Mouse (Mus musculus) adrenal gland, postnatal 14 days (tissue): ENCODE data around the gene Phldb2. TPM values are rescaled to one million over a fixed set of nuclear protein-coding genes. Genes with fewer than 3 reads are reported as not detected.
A peak's percentile ranks its signal among the peaks of the same experiment; 100 is the strongest.

Experiments
- DNase-seq: peaks from one replicate; pipeline ENCODE4 v3.0.0; 2021; ENCODE audit warnings: mixed read lengths
- total RNA-seq: library from RNA; stranded (reverse); gene quantifications from 2 replicates; pipeline ENCODE4 v1.2.3, GENCODE M21; 2021

Phldb2 gene
- total RNA-seq, 1 experiment from 2014 or later = 32.7 TPM

- DNase-seq = no peak
Measured at GRCm38 (mm10) chr16:45952035-45952434, 1.4 kb downstream of the Phldb2 start.

- DNase-seq = no peak
Measured at GRCm38 (mm10) chr16:45946335-45946734, 7.1 kb downstream of the Phldb2 start.

GRCm38 (mm10) chr16:45945649-45946048, 7.7 kb downstream of the Phldb2 start:
- DNase-seq = no peak

GRCm38 (mm10) chr16:45945174-45945631, 8.2 kb downstream of the Phldb2 start:
- no peak for DNase-seq

- DNase-seq = no peak
Measured at GRCm38 (mm10) chr16:45942169-45942891, 11.1 kb downstream of the Phldb2 start.

GRCm38 (mm10) chr16:45940701-45941100, 12.7 kb downstream of the Phldb2 start:
- DNase-seq = no peak

GRCm38 (mm10) chr16:45939436-45939835, 14.0 kb downstream of the Phldb2 start:
- no peak for DNase-seq

GRCm38 (mm10) chr16:45937381-45937780, 16.0 kb downstream of the Phldb2 start:
- DNase-seq = no peak

DNA sequence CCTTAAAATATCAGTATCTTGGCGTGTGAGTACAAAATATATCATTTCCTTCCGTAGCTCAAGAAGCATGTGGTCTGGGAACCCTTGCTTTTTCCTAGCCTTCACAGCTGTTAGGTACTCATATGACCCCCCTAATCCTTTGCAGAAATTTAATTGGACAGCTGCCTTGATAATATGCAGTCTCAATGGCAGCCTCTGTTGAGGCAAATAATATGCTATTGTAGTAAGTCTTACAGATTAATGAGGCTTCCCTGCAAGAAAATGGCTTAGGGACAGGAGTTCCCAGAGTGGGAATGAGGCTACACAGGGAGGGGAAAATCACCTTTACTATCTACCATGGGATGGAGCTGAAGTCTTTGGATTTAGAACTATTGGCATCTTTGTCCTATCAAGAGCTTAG, 16.9 kb downstream of the Phldb2 start:
- DNase-seq = no peak

- no peak for DNase-seq
Measured at GRCm38 (mm10) chr16:45935956-45936483, 17.4 kb downstream of the Phldb2 start.

GRCm38 (mm10) chr16:45934721-45935407, 18.5 kb downstream of the Phldb2 start:
- no peak for DNase-seq

- no peak for DNase-seq
Measured at GRCm38 (mm10) chr16:45930308-45930707, 23.1 kb downstream of the Phldb2 start.

GRCm38 (mm10) chr16:45928090-45928489, 25.3 kb downstream of the Phldb2 start:
- no peak for DNase-seq

DNA sequence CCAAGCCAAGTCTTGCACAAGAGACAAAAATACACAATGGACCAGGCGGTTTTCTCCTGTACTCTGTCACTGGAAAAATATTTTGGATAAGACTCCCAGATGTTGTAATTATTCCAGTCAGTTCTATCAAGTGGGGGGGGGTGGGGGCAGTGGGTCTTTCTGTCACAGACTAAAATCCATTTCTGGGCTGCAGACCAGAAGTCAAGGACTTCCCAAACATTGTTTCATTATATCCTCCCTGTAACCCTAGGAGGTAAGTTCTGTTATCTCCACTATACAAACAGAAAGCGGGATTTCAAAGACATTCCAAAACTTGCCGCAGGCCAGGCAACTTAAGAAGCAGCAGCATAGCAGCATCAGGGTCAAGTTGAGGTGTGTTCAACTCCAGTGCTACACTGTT, 25.8 kb downstream of the Phldb2 start:
- no peak for DNase-seq

DNA sequence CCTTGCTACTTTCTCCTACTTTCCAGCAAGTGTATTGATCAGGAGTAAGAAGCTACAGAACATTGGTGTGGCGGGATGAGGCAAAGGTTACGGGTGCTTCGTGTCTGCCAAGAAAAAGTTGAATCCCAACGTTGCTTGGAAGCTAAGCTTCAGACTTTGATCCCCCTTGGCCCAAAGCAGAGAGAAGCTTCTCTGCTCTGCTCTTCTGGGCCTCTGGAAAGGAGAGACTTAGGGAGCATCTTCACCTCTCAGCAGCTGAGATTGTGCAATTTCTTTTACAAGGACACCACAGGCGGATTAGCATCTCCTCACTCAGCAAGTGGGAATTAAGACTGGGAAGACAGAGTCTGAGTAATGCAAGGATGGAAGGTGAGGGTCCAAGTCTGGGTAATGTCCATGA, 26.5 kb downstream of the Phldb2 start:
- DNase-seq = no peak

DNA sequence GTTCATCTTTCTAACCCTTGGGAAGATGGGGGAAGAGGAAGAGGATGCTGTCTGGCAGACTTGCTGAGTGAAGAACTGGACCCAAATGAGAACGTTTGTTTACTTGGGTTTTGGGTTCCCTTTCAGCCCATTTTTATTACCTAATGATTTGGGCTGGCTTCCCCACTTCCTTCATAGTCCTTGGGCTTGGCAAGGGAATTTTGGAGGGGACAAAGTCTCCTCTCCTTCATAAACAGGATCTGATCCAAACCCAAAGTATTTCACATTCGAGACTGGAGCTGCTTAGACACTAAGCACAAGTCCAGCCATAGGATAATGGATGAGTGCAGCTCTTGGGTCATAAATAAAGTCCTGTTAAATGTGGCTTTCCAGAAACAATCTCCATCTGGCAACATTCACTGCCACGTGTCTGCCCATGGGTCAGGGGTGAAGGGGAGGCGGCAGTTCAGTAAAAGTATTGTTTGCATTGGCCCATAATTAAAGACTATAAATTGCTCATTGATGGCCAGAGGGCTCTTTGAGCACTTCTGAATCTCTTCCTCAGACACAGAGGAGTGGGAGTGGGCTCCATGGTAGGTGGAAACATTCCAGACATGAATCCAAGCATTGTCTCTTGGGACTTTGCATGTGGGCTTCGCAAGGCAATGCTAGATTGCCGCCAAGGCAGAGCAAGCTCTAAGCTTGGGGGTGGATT, 29.5 kb downstream of the Phldb2 start:
- DNase-seq = no peak

DNA sequence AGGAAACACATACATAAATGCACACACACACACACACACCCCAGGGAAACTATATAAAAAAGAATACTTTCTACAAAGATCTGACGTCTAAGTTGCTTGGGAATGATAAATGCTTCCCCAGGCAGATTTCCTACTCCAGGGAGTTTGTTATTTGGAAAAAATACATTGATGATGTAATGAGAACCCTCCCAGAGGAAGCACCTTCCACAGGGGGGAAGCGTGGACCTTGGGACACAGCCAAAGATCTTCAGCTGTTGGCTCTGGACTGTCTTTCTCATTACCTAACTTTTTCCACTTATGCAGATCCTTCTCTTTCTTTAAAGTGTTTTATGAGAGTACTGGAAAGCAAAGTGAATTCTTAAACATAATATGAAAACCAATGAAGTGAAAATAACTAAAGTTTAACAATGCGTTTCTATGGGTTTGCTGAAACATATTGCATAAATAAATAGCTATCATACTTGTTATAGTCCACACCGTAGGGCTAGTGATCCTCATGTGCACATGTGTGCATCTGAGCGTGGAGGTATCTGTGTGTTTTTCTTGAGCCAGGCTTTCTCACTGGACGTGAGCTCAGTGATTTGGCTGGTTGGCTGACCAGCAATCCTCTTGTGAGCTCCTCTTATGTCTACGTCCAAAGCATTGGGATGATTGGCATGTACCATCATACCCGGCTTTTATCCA, 30.7 kb downstream of the Phldb2 start:
- peak; percentile 45 for DNase-seq

GRCm38 (mm10) chr16:45919572-45919971, 33.8 kb downstream of the Phldb2 start:
- no peak for DNase-seq

GRCm38 (mm10) chr16:45903595-45903994, 49.8 kb downstream of the Phldb2 start:
- DNase-seq = no peak

DNA sequence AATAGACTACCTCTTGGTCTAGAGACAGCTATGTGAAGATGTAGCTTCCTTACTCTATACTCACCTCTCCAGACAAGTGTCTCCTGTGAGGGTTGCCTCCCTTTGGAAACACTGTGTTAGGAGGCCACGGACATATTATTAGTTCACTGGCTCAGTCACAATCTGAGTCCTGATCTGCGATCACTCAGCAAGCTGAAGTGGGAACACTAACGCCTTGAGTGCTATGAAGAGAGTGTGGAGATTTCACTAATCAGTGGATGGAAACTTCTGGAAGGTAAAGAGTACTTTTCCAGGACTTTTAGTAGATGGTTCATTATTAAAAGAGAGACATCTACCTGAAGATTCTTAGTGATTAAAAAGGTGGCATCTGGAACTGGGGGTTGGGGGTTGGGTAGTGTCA, 54.9 kb downstream of the Phldb2 start:
- no peak for DNase-seq

GRCm38 (mm10) chr16:45896587-45896986, 56.8 kb downstream of the Phldb2 start:
- no peak for DNase-seq

GRCm38 (mm10) chr16:45894998-45895397, 58.4 kb downstream of the Phldb2 start:
- DNase-seq = no peak
